Mouse (Mus musculus): ENCODE measurements around the gene Pnkd. TPM values are rescaled to one million over a fixed set of nuclear protein-coding genes. Genes with fewer than 3 reads are reported as not detected.

The Pnkd gene
- polyA plus RNA-seq, 1 experiment, result 63.0 TPM

DNA sequence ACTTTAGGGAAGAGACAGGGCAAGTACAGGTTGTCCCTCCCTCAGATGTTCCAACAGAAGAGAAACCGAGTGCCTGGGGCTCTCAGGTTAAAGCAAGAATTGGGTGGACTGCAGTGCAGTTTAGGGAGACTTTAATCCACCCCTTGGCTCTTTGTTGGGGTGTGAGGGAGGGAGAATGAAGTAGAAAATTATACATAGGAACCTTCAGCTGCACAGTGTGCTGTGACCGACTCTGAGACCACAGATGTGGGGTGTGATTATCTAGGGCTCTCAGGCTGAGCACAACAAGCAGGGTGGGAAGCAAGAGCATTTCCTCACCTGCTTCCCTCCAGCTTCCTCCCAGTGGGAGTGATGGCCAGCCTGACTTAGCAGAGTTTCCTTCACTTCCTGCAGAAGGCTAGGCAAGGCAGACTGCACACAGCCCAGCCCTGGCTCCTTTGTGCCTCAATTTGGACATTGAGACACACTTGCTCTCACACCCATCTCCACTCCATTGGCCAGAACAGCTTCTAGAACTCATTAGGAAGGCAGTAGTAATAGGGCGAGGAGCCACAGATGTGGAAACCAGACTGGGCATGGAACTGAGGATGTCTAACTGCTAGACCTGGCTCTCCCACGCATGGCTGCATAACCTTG is 46.4 kb downstream of the Pnkd start:
- Histone ChIP-seq H3K4me1 (ENCODE audit: control insufficient read depth, insufficient read depth, low read length) (peaks cover 12% of the 10 kb centered on the region), H3K4me3 (replicated peaks; ENCODE audit: extremely low read depth, low read depth, low read length) (no peak overlapping the region)
- DNase-seq, result no peak
- 29% methylated on average over 4 of the region's 4 CpGs for WGBS
- no peak for TF ChIP-seq POLR2A (IDR thresholded peaks at IDR 0.05; ENCODE audit: borderline replicate concordance, extremely low read depth, low read depth, low read length)
- TF ChIP-seq CTCF (IDR thresholded peaks at IDR 0.05; ENCODE audit: insufficient read depth, low read length), result no peak

DNA sequence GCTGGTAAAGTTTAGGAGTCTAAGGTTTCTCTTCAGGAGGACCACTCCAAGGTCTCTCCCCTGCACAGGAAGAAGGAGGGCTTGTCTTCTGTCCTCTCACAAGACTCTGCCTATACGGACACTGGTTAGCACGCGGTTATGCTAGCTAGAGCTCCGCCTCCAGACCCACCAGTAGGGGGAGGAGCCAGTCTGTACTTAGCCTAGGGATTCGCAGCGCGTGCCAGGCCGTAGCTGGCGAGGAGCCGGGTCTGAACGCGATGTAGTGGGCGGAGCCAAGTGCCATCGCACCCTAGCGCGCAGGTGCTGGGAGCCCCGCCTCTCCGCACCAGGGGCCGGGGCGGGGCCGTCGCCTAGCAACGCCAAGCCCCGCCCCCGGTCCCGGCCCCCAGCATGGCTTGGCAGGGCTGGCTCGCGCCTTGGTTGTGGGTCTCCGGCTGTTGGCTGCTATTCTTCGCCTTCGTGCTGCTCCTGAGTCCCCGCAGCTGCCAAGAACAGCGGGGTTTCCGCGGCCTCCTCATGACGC is 47.6 kb downstream of the Pnkd start:
- Histone ChIP-seq H3K4me3 (replicated peaks; ENCODE audit: extremely low read depth, low read depth, low read length) (peak overlapping the region; percentile 59), H3K4me1 (ENCODE audit: control insufficient read depth, insufficient read depth, low read length) (peaks cover 12% of the 10 kb centered on the region)
- DNase-seq, result peak; percentile 96
- WGBS, result under 1% methylated on average over 36 of the region's 36 CpGs
- TF ChIP-seq POLR2A (IDR thresholded peaks at IDR 0.05; ENCODE audit: borderline replicate concordance, extremely low read depth, low read depth, low read length) (no peak), CTCF (IDR thresholded peaks at IDR 0.05; ENCODE audit: insufficient read depth, low read length) (0 out of 2 replicates have a peak, but pooled peaks have one; percentile 13)

GRCm38 (mm10) chr1:74332930-74333329 is 48.2 kb downstream of the Pnkd start:
- DNase-seq, result no peak
- H3K4me1 ChIP-seq (ENCODE audit: control insufficient read depth, insufficient read depth, low read length), result peaks cover 12% of the 10 kb centered on the region
- TF ChIP-seq POLR2A (IDR thresholded peaks at IDR 0.05; ENCODE audit: borderline replicate concordance, extremely low read depth, low read depth, low read length) (no peak), CTCF (IDR thresholded peaks at IDR 0.05; ENCODE audit: insufficient read depth, low read length) (no peak)
- 12% methylated on average over 9 of the region's 9 CpGs for WGBS
- peak overlapping the region; percentile 59 for H3K4me3 ChIP-seq (replicated peaks; ENCODE audit: extremely low read depth, low read depth, low read length)

DNA sequence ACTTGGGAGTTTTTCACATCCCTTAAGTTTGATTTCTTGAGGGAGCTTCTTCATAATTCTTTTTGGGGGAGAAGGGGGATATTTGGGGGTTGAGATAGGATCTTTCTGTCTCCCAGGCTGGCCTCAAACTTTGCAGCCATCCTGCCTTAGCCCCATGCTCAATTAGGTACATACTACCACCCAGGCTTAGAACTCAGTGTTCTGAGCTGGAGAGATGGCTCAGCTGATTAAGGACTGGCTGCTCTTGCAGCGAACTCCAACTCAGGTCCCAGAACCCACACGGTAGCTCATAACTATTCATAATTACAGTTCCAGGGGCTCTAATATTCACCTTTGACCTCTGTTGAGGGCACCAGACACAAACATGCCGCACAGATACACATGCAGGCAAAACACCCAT is 49.9 kb downstream of the Pnkd start:
- 86% methylated on average over 3 of the region's 3 CpGs for WGBS

GRCm38 (mm10) chr1:74335033-74335432 is 50.3 kb downstream of the Pnkd start:
- no peak for TF ChIP-seq CTCF (IDR thresholded peaks at IDR 0.05; ENCODE audit: insufficient read depth, low read length)
- TF ChIP-seq POLR2A (IDR thresholded peaks at IDR 0.05; ENCODE audit: borderline replicate concordance, extremely low read depth, low read depth, low read length), result no peak
- peaks cover 12% of the 10 kb centered on the region for H3K4me1 ChIP-seq (ENCODE audit: control insufficient read depth, insufficient read depth, low read length)
- no peak overlapping the region for H3K4me3 ChIP-seq (replicated peaks; ENCODE audit: extremely low read depth, low read depth, low read length)
- WGBS, result 74% methylated on average over 4 of the region's 4 CpGs
- DNase-seq, result no peak

More for the DNA sequence above, 49.9 kb downstream of the Pnkd start:
- peaks cover 12% of the 10 kb centered on the region for H3K4me1 ChIP-seq (ENCODE audit: control insufficient read depth, insufficient read depth, low read length)
- no peak for DNase-seq
- H3K4me3 ChIP-seq (replicated peaks; ENCODE audit: extremely low read depth, low read depth, low read length), result no peak overlapping the region
- no peak for TF ChIP-seq CTCF (IDR thresholded peaks at IDR 0.05; ENCODE audit: insufficient read depth, low read length)
- no peak for TF ChIP-seq POLR2A (IDR thresholded peaks at IDR 0.05; ENCODE audit: borderline replicate concordance, extremely low read depth, low read depth, low read length)

- WGBS, result 81% methylated on average over 6 of the region's 6 CpGs
- Histone ChIP-seq H3K4me1 (ENCODE audit: control insufficient read depth, insufficient read depth, low read length) (peaks cover 7% of the 10 kb centered on the region), H3K4me3 (replicated peaks; ENCODE audit: extremely low read depth, low read depth, low read length) (no peak overlapping the region)
- DNase-seq, result no peak
- TF ChIP-seq POLR2A (IDR thresholded peaks at IDR 0.05; ENCODE audit: borderline replicate concordance, extremely low read depth, low read depth, low read length) (no peak), CTCF (IDR thresholded peaks at IDR 0.05; ENCODE audit: insufficient read depth, low read length) (no peak)
Observed at GRCm38 (mm10) chr1:74335436-74336170, 50.9 kb downstream of the Pnkd start.

- WGBS, result 86% methylated on average over 3 of the region's 3 CpGs
- DNase-seq, result no peak
- peaks cover 5% of the 10 kb centered on the region; the same call in 1 of the 2 replicates for H3K4me1 ChIP-seq (ENCODE audit: control insufficient read depth, insufficient read depth, low read length)
- no peak overlapping the region for H3K4me3 ChIP-seq (replicated peaks; ENCODE audit: extremely low read depth, low read depth, low read length)
- no peak for TF ChIP-seq CTCF (IDR thresholded peaks at IDR 0.05; ENCODE audit: insufficient read depth, low read length)
- no peak for TF ChIP-seq POLR2A (IDR thresholded peaks at IDR 0.05; ENCODE audit: borderline replicate concordance, extremely low read depth, low read depth, low read length)
Observed at GRCm38 (mm10) chr1:74337241-74337771, 52.6 kb downstream of the Pnkd start.

DNA sequence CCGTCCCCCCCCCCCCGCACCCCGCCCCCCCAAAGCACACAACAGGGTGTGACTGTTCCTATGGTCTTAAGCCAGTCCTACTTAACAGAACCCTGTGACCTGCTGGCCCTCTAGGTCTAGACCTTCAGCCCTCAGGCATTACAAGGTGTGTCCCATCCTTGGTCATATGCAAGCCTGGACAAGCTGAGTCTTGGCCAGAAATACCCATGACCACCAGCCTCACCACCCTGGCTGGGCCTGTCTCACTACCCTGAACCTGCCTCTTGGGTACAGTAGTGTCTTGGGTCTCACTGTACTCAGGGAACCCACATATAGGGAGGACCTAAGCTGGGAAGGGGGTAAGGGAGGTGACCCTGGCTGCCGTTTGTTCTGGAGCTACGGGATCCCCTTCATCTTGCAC is 53.3 kb downstream of the Pnkd start:
- DNase-seq, result no peak
- WGBS, result 88% methylated on average over 5 of the region's 5 CpGs
- TF ChIP-seq POLR2A (IDR thresholded peaks at IDR 0.05; ENCODE audit: borderline replicate concordance, extremely low read depth, low read depth, low read length) (no peak), CTCF (IDR thresholded peaks at IDR 0.05; ENCODE audit: insufficient read depth, low read length) (no peak)
- H3K4me3 ChIP-seq (replicated peaks; ENCODE audit: extremely low read depth, low read depth, low read length), result no peak overlapping the region
- peaks cover 3% of the 10 kb centered on the region; the same call in 1 of the 2 replicates for H3K4me1 ChIP-seq (ENCODE audit: control insufficient read depth, insufficient read depth, low read length)

DNA sequence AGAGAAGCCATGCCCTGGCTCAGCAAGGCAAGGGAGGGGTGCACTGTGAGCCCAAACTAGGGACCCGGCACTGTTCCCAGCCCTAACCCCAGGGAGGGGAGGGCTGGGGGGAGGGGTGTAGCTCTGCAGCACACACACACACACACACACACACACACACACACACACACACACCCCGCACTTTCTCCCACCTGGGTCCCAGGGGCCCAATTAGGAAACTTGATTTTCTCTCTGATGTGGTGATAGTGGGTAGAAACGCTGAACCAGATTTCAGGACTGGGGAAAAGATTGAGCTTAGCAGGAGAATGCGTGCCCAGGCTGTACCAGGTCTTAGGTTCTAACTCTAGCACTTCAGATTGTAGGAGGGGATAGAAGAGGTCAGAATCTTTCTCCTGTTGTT is 53.9 kb downstream of the Pnkd start:
- Histone ChIP-seq H3K4me1 (ENCODE audit: control insufficient read depth, insufficient read depth, low read length) (no peaks in the 10 kb centered on the region), H3K4me3 (replicated peaks; ENCODE audit: extremely low read depth, low read depth, low read length) (no peak overlapping the region)
- WGBS, result 80% methylated on average over 4 of the region's 4 CpGs
- TF ChIP-seq POLR2A (IDR thresholded peaks at IDR 0.05; ENCODE audit: borderline replicate concordance, extremely low read depth, low read depth, low read length), result no peak
- TF ChIP-seq CTCF (IDR thresholded peaks at IDR 0.05; ENCODE audit: insufficient read depth, low read length), result no peak
- DNase-seq, result no peak
